Mouse (Mus musculus): Measurements from ENCODE around the gene Ankra2. TPM values are rescaled to one million over a fixed set of nuclear protein-coding genes. Genes with fewer than 3 reads are reported as not detected.

Ankra2 gene
- total and polyA plus RNA-seq, 2 experiments from 2014 or later = 81.6 to 110 TPM

- TF ChIP-seq CTCF (IDR thresholded peaks at IDR 0.05; ENCODE audit: low read depth) = no peak
- H3K4me1 ChIP-seq (ENCODE audit: insufficient read depth) = no peaks in the 10 kb centered on the region
- no peaks in the 10 kb centered on the region for H3K9me3 ChIP-seq (ENCODE audit: low read length)
- no peak overlapping the region for H3K4me3 ChIP-seq (ENCODE audit: low read depth, low read length)
- DNase-seq = no peak
- no peak; the same call in 1 of the 2 replicates for ATAC-seq
- no peak overlapping the region for H3K4me2 ChIP-seq (ENCODE audit: low read depth)
- H3K9ac ChIP-seq = no peak overlapping the region
- 49% methylated on average over 14 of the region's 14 CpGs for WGBS
- peaks cover 31% of the 10 kb centered on the region for H3K36me3 ChIP-seq (ENCODE audit: insufficient read depth)
- no peaks in the 10 kb centered on the region for H3K27me3 ChIP-seq (ENCODE audit: insufficient read depth, low read length)
- H3K27ac ChIP-seq (ENCODE audit: low read depth, low read length) = peak overlapping the region; percentile 9; the same call in 1 of the 2 replicates
Measured at GRCm38 (mm10) chr13:98306852-98307475, 44.1 kb downstream of the Ankra2 start.

- no peak overlapping the region for H3K4me2 ChIP-seq (ENCODE audit: low read depth)
- H3K27me3 ChIP-seq (ENCODE audit: insufficient read depth, low read length) = no peaks in the 10 kb centered on the region
- no peak for ATAC-seq
- no peak for TF ChIP-seq CTCF (IDR thresholded peaks at IDR 0.05; ENCODE audit: low read depth)
- H3K4me3 ChIP-seq (ENCODE audit: low read depth, low read length) = no peak overlapping the region
- H3K9ac ChIP-seq = no peak overlapping the region
- DNase-seq = no peak
- no peak overlapping the region for H3K27ac ChIP-seq (ENCODE audit: low read depth, low read length)
- WGBS = 77% methylated on average over 5 of the region's 5 CpGs
- H3K4me1 ChIP-seq (ENCODE audit: insufficient read depth) = no peaks in the 10 kb centered on the region
- H3K36me3 ChIP-seq (ENCODE audit: insufficient read depth) = peaks cover 40% of the 10 kb centered on the region
- no peaks in the 10 kb centered on the region for H3K9me3 ChIP-seq (ENCODE audit: low read length)
Measured at GRCm38 (mm10) chr13:98308004-98308403, 45.1 kb downstream of the Ankra2 start.

GRCm38 (mm10) chr13:98308724-98309123 lies 45.9 kb downstream of the Ankra2 start:
- Histone ChIP-seq H3K4me2 (ENCODE audit: low read depth) (no peak overlapping the region), H3K36me3 (ENCODE audit: insufficient read depth) (peaks cover 47% of the 10 kb centered on the region), H3K27ac (ENCODE audit: low read depth, low read length) (no peak overlapping the region), H3K4me3 (ENCODE audit: low read depth, low read length) (no peak overlapping the region), H3K4me1 (ENCODE audit: insufficient read depth) (no peaks in the 10 kb centered on the region), H3K27me3 (ENCODE audit: insufficient read depth, low read length) (no peaks in the 10 kb centered on the region), H3K9me3 (ENCODE audit: low read length) (no peaks in the 10 kb centered on the region), H3K9ac (no peak overlapping the region)
- DNase-seq (no peak), ATAC-seq (no peak)
- TF ChIP-seq CTCF (IDR thresholded peaks at IDR 0.05; ENCODE audit: low read depth) = no peak
- WGBS = 82% methylated on average over 4 of the region's 4 CpGs

- DNase-seq (no peak), ATAC-seq (no peak)
- H3K9ac ChIP-seq = no peak overlapping the region
- WGBS = 96% methylated on average over 5 of the region's 5 CpGs
- H3K4me2 ChIP-seq (ENCODE audit: low read depth) = no peak overlapping the region
- H3K9me3 ChIP-seq (ENCODE audit: low read length) = no peaks in the 10 kb centered on the region
- TF ChIP-seq CTCF (IDR thresholded peaks at IDR 0.05; ENCODE audit: low read depth) = no peak
- H3K27ac ChIP-seq (ENCODE audit: low read depth, low read length) = no peak overlapping the region
- no peak overlapping the region for H3K4me3 ChIP-seq (ENCODE audit: low read depth, low read length)
- H3K36me3 ChIP-seq (ENCODE audit: insufficient read depth) = peaks cover 47% of the 10 kb centered on the region
- no peaks in the 10 kb centered on the region for H3K27me3 ChIP-seq (ENCODE audit: insufficient read depth, low read length)
- peaks cover 6% of the 10 kb centered on the region; the same call in 1 of the 2 replicates for H3K4me1 ChIP-seq (ENCODE audit: insufficient read depth)
Measured at GRCm38 (mm10) chr13:98311597-98311996, 48.7 kb downstream of the Ankra2 start.

GRCm38 (mm10) chr13:98313631-98314030 lies 50.8 kb downstream of the Ankra2 start:
- WGBS = 82% methylated on average over 7 of the region's 7 CpGs
- DNase-seq (no peak), ATAC-seq (no peak)
- Histone ChIP-seq H3K36me3 (ENCODE audit: insufficient read depth) (peaks cover 39% of the 10 kb centered on the region), H3K9me3 (ENCODE audit: low read length) (no peaks in the 10 kb centered on the region), H3K27me3 (ENCODE audit: insufficient read depth, low read length) (no peaks in the 10 kb centered on the region), H3K9ac (no peak overlapping the region), H3K4me2 (ENCODE audit: low read depth) (no peak overlapping the region), H3K27ac (ENCODE audit: low read depth, low read length) (no peak overlapping the region), H3K4me3 (ENCODE audit: low read depth, low read length) (no peak overlapping the region), H3K4me1 (ENCODE audit: insufficient read depth) (peaks cover 6% of the 10 kb centered on the region; the same call in 1 of the 2 replicates)
- TF ChIP-seq CTCF (IDR thresholded peaks at IDR 0.05; ENCODE audit: low read depth) = no peak

GRCm38 (mm10) chr13:98315124-98315523 lies 52.2 kb downstream of the Ankra2 start:
- Histone ChIP-seq H3K4me1 (ENCODE audit: insufficient read depth) (peaks cover 6% of the 10 kb centered on the region; the same call in 1 of the 2 replicates), H3K9ac (no peak overlapping the region), H3K27me3 (ENCODE audit: insufficient read depth, low read length) (no peaks in the 10 kb centered on the region), H3K9me3 (ENCODE audit: low read length) (no peaks in the 10 kb centered on the region), H3K4me3 (ENCODE audit: low read depth, low read length) (no peak overlapping the region), H3K27ac (ENCODE audit: low read depth, low read length) (no peak overlapping the region), H3K36me3 (ENCODE audit: insufficient read depth) (peaks cover 34% of the 10 kb centered on the region), H3K4me2 (ENCODE audit: low read depth) (peak overlapping the region; percentile 4; the same call in 1 of the 2 replicates)
- ATAC-seq (no peak), DNase-seq (no peak)
- TF ChIP-seq CTCF (IDR thresholded peaks at IDR 0.05; ENCODE audit: low read depth) = no peak
- WGBS = 76% methylated on average over 4 of the region's 4 CpGs

- no peaks in the 10 kb centered on the region for H3K27me3 ChIP-seq (ENCODE audit: insufficient read depth, low read length)
- ATAC-seq (no peak), DNase-seq (no peak)
- H3K36me3 ChIP-seq (ENCODE audit: insufficient read depth) = peaks cover 25% of the 10 kb centered on the region
- H3K27ac ChIP-seq (ENCODE audit: low read depth, low read length) = peak overlapping the region; percentile 91
- no peaks in the 10 kb centered on the region for H3K9me3 ChIP-seq (ENCODE audit: low read length)
- TF ChIP-seq CTCF (IDR thresholded peaks at IDR 0.05; ENCODE audit: low read depth) = no peak
- WGBS = under 1% methylated on average over 16 of the region's 17 CpGs
- peaks cover 6% of the 10 kb centered on the region; the same call in 1 of the 2 replicates for H3K4me1 ChIP-seq (ENCODE audit: insufficient read depth)
- H3K4me3 ChIP-seq (ENCODE audit: low read depth, low read length) = peak overlapping the region; percentile 93
- H3K4me2 ChIP-seq (ENCODE audit: low read depth) = peak overlapping the region; percentile 67
- peak overlapping the region; percentile 84 for H3K9ac ChIP-seq
Measured at GRCm38 (mm10) chr13:98316140-98316479, 53.2 kb downstream of the Ankra2 start.
